Mouse (Mus musculus): ENCODE results near the gene Mrpl45.

DNA sequence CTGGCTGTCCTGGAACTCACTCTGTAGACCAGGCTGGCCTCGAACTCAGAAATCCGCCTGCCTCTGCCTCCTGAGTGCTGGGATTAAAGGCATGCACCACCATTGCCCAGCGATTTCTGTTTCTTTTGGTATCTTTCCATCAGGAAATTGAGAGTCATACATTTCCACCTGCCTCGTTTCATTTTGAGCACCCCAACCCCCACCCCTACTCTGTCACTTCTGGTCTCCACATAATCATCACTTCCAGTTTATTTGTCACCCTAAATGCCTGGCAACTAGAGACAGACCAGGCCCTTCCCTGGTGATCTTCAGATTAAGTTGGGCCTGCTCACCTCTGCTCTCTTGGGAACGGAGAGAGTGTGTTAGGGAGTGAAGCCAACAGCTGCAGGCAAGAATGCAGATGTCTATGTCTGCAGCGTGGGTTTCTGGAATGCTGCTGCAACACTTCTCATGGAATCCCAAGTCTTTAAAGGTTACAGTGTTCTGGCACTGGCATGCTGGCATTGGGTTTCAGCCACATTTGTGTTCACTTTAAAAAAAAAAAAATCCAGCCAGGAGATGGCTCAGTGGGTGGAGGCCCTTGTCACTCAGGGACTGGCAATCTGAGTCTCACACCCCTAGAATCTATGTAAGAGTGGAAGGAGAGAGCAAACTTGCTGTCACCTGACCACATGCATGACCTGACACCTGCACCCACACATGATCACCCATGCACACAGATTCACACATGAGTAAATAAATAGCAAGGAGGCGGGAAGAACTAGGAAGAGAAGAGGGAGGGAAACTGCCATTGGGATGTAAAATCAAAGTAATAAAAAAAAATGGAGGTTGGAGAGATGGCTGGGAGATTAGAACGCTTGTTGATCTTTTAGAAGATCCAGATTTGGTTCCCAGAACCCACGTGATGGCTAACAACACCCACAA lies 29.4 kb upstream of the Mrpl45 start:
- TF ChIP-seq MAX (IDR thresholded peaks at IDR 0.05; ENCODE audit: low read length), result no peak
- TF ChIP-seq USF2 (conservative IDR thresholded peaks at IDR 0.05; ENCODE audit: low read depth, low read length), result no peak
- no peak for TF ChIP-seq CTCF (conservative IDR thresholded peaks at IDR 0.05 in 1 of 2, IDR thresholded peaks at IDR 0.05 in 1 of 2; ENCODE audit: low read depth in 2 of 2, low read length in 2 of 2)
- no peak for TF ChIP-seq MAZ (IDR thresholded peaks at IDR 0.05; ENCODE audit: low read depth, low read length)
- no peak for TF ChIP-seq USF1 (IDR thresholded peaks at IDR 0.05; ENCODE audit: low read depth, low read length)
- TF ChIP-seq POLR2A (IDR thresholded peaks at IDR 0.05; ENCODE audit: low read depth, low read length), result no peak
- peak; percentile 58 for TF ChIP-seq EP300 (IDR thresholded peaks at IDR 0.05; ENCODE audit: low read length)
- no peak for TF ChIP-seq NRF1 (IDR thresholded peaks at IDR 0.05; ENCODE audit: low read depth, low read length)
- no peak for TF ChIP-seq ELF1 (IDR thresholded peaks at IDR 0.05; ENCODE audit: low read depth, low read length)
- TF ChIP-seq SMC3 (IDR thresholded peaks at IDR 0.05; ENCODE audit: low read depth, low read length), result no peak
- TF ChIP-seq CHD2 (IDR thresholded peaks at IDR 0.05; ENCODE audit: low read length), result peak; percentile 60; the same call in 1 of the 2 replicates
